Mouse (Mus musculus): ENCODE measurements at regions not wholly inside any gene's neighbourhood (a gene's known extent, or its start where the extent isn't known, plus 50 kb on each side); places are given as distances from the start of the nearest gene placed in this dataset.

GRCm38 (mm10) chr3:134648727-134649445, 179.9 kb upstream of the Tacr3 start:
- Histone ChIP-seq H3K4me3 (ENCODE audit: insufficient read depth, low read length) (no peak overlapping the region), H3K27ac (ENCODE audit: insufficient read depth, low read length) (no peak overlapping the region), H3K4me1 (ENCODE audit: control insufficient read depth, insufficient read depth, low read length) (no peaks in the 10 kb centered on the region)
- TF ChIP-seq POLR2A (IDR thresholded peaks at IDR 0.05; ENCODE audit: extremely low read depth, insufficient read depth, low read length) (no peak), CTCF (IDR thresholded peaks at IDR 0.05; ENCODE audit: extremely low read depth, insufficient read depth, low read length) (peak; percentile 11; the same call in 1 of the 2 replicates)

GRCm38 (mm10) chr3:134654051-134654450, 174.8 kb upstream of the Tacr3 start:
- Histone ChIP-seq H3K27ac (ENCODE audit: insufficient read depth, low read length) (no peak overlapping the region), H3K4me3 (ENCODE audit: insufficient read depth, low read length) (no peak overlapping the region), H3K4me1 (ENCODE audit: control insufficient read depth, insufficient read depth, low read length) (no peaks in the 10 kb centered on the region)
- TF ChIP-seq CTCF (IDR thresholded peaks at IDR 0.05; ENCODE audit: extremely low read depth, insufficient read depth, low read length) = peak; percentile 42; the same call in 1 of the 2 replicates
- TF ChIP-seq POLR2A (IDR thresholded peaks at IDR 0.05; ENCODE audit: extremely low read depth, insufficient read depth, low read length) = no peak

- Histone ChIP-seq H3K27ac (ENCODE audit: insufficient read depth, low read length) (no peak overlapping the region), H3K4me3 (ENCODE audit: insufficient read depth, low read length) (no peak overlapping the region), H3K4me1 (ENCODE audit: control insufficient read depth, insufficient read depth, low read length) (no peaks in the 10 kb centered on the region)
- no peak for TF ChIP-seq CTCF (IDR thresholded peaks at IDR 0.05; ENCODE audit: extremely low read depth, insufficient read depth, low read length)
- no peak for TF ChIP-seq POLR2A (IDR thresholded peaks at IDR 0.05; ENCODE audit: extremely low read depth, insufficient read depth, low read length)
Observed at GRCm38 (mm10) chr3:134694893-134695292, 133.9 kb upstream of the Tacr3 start.

- no peak overlapping the region for H3K27ac ChIP-seq (ENCODE audit: insufficient read depth, low read length)
- peak; percentile 11; the same call in 1 of the 2 replicates for TF ChIP-seq CTCF (IDR thresholded peaks at IDR 0.05; ENCODE audit: extremely low read depth, insufficient read depth, low read length)
- TF ChIP-seq POLR2A (IDR thresholded peaks at IDR 0.05; ENCODE audit: extremely low read depth, insufficient read depth, low read length) = no peak
- H3K4me3 ChIP-seq (ENCODE audit: insufficient read depth, low read length) = no peak overlapping the region
- no peaks in the 10 kb centered on the region for H3K4me1 ChIP-seq (ENCODE audit: control insufficient read depth, insufficient read depth, low read length)
Observed at GRCm38 (mm10) chr3:134718620-134719019, 110.2 kb upstream of the Tacr3 start.

GRCm38 (mm10) chr3:134735684-134736083, 93.1 kb upstream of the Tacr3 start:
- H3K27ac ChIP-seq (ENCODE audit: insufficient read depth, low read length) = no peak overlapping the region
- no peak for TF ChIP-seq CTCF (IDR thresholded peaks at IDR 0.05; ENCODE audit: extremely low read depth, insufficient read depth, low read length)
- TF ChIP-seq POLR2A (IDR thresholded peaks at IDR 0.05; ENCODE audit: extremely low read depth, insufficient read depth, low read length) = no peak
- no peak overlapping the region for H3K4me3 ChIP-seq (ENCODE audit: insufficient read depth, low read length)
- no peaks in the 10 kb centered on the region for H3K4me1 ChIP-seq (ENCODE audit: control insufficient read depth, insufficient read depth, low read length)

- no peaks in the 10 kb centered on the region for H3K4me1 ChIP-seq (ENCODE audit: control insufficient read depth, insufficient read depth, low read length)
- no peak overlapping the region for H3K4me3 ChIP-seq (ENCODE audit: insufficient read depth, low read length)
Observed at GRCm38 (mm10) chr3:134761108-134761507, 67.7 kb upstream of the Tacr3 start.

GRCm38 (mm10) chr3:134763264-134763936, 65.4 kb upstream of the Tacr3 start:
- TF ChIP-seq CTCF (IDR thresholded peaks at IDR 0.05; ENCODE audit: extremely low read depth, insufficient read depth, low read length) (no peak), POLR2A (IDR thresholded peaks at IDR 0.05; ENCODE audit: extremely low read depth, insufficient read depth, low read length) (no peak)
- Histone ChIP-seq H3K4me1 (ENCODE audit: control insufficient read depth, insufficient read depth, low read length) (no peaks in the 10 kb centered on the region), H3K4me3 (ENCODE audit: insufficient read depth, low read length) (no peak overlapping the region), H3K27ac (ENCODE audit: insufficient read depth, low read length) (no peak overlapping the region)

More at GRCm38 (mm10) chr3:134761108-134761507, 67.7 kb upstream of the Tacr3 start:
- no peak overlapping the region for H3K27ac ChIP-seq (ENCODE audit: insufficient read depth, low read length)
- TF ChIP-seq POLR2A (IDR thresholded peaks at IDR 0.05; ENCODE audit: extremely low read depth, insufficient read depth, low read length) = no peak
- TF ChIP-seq CTCF (IDR thresholded peaks at IDR 0.05; ENCODE audit: extremely low read depth, insufficient read depth, low read length) = no peak
